Mouse (Mus musculus) hindbrain, postnatal 0 days (tissue): ENCODE measurements around the gene Slc18b1. TPM values are rescaled to one million over a fixed set of nuclear protein-coding genes. Genes with fewer than 3 reads are reported as not detected.

ENCODE experiments used
- ATAC-seq: fragments of 200-750 bp; cut with Nextera tagmentation; 2 replicates; pipeline ENCODE4 v1.8.0; 2017; ENCODE audit warnings: mild to moderate bottlenecking, moderate TSS enrichment, moderate library complexity
- DNase-seq: peaks from one replicate; pipeline ENCODE4 v3.0.0-alpha.2; 2015; ENCODE audit warnings: low spot score
- H3K27ac ChIP-seq: fragments of 300-500 bp; sonication (generic); 2 replicates; pipeline ENCODE4 v1.5.1; 2014; ENCODE audit warnings: mild to moderate bottlenecking
- H3K27me3 ChIP-seq: fragments of 300-500 bp; sonication (generic); 2 replicates; pipeline ENCODE4 v1.6.1; 2014; ENCODE audit warnings: low read length, mixed read lengths; ENCODE audit not compliant: insufficient read depth
- H3K36me3 ChIP-seq: fragments of 300-500 bp; sonication (generic); 2 replicates; pipeline ENCODE4 v1.6.1; 2014; ENCODE audit warnings: low read length, mixed read lengths; ENCODE audit not compliant: insufficient read depth
- H3K4me1 ChIP-seq: fragments of 300-500 bp; sonication (generic); 2 replicates; pipeline ENCODE4 v1.6.1; 2014; ENCODE audit warnings: antibody characterized with exemption, low read length, mixed read lengths; ENCODE audit not compliant: insufficient read depth
- H3K4me2 ChIP-seq: fragments of 300-500 bp; sonication (generic); 2 replicates; pipeline ENCODE4 v1.6.1; 2014; ENCODE audit warnings: low read depth, mild to moderate bottlenecking, low read length, moderate library complexity, mixed read lengths
- H3K4me3 ChIP-seq: fragments of 300-500 bp; sonication (generic); 2 replicates; pipeline ENCODE4 v1.5.1; 2014; ENCODE audit warnings: low read length
- H3K9ac ChIP-seq: fragments of 300-500 bp; sonication (generic); replicated peaks from 2 replicates; pipeline ENCODE4 v1.6.1; 2014; ENCODE audit warnings: mild to moderate bottlenecking, low read length, moderate library complexity, mixed read lengths
- H3K9me3 ChIP-seq: fragments of 300-500 bp; sonication (generic); 2 replicates; pipeline ENCODE4 v1.6.1; 2016; ENCODE audit warnings: low read length, mixed read lengths
- CTCF ChIP-seq: IDR thresholded peaks from 2 replicates; pipeline ENCODE4 v1.5.1; 2016; ENCODE audit warnings: antibody characterized with exemption, control low read depth, low read depth
- WGBS: fragments of 180-500 bp; shearing (Covaris S2); extraction: QIAGEN DNeasy Blood & Tissue Kit; methylation state at CpG from one replicate; pipeline ENCODE4 v1.1.7; 2014; 5-methylcytosine and 5-hydroxymethylcytosine counted together
- polyA plus RNA-seq: library from polyadenylated mRNA; unstranded; fragments of >200 nt; fragmentation: Nextera tagmentation; extraction: Ambion mirVana; gene quantifications from 2 replicates; pipeline ENCODE4 v1.2.1, GENCODE M21; 2015
- total RNA-seq: library from RNA; depleted of rRNA; stranded (reverse); fragments of >200 nt; gene quantifications from 2 replicates; pipeline ENCODE4 v1.2.3, GENCODE M21; 2014

Slc18b1 gene
- total and polyA plus RNA-seq, 2 experiments from 2014 or later = 15.3 to 17.4 TPM

DNA sequence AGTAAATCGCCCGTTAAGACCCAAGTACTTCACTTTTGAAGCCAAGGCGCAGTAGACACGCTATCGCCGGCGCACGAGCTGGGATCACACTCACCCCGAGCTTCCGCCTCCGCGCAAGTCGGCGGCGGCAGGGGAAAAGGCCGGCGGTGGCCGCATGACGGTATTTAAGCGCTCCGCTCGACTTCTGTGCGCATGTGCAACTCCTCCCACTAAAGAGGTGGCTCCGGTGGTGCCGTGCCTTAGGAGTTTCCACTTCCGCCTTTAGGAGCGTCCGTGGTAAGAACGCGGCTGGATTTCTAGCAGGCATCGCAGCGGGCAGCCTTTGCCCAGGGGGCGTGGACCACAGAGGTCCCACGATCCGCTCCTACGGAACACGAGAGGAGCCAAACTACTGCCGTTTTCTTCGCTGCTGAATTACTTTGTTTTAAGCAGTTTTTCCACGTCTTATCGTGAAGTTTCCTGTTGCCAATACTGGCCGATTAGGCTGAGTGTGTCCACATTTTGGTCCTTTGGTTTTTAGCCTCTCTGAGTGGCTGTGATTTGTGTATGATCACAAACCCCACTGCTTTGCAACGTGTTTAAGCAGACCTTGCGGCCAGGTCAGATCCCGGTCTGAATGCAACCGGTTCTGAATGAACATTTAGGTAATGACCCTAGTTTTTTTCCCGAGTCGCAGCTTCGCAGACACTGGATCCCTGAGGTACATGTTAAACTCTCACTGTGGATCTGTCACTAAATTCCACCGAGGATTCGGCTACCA, 9.5 kb upstream of the Slc18b1 start, which contains the start of gene Rps12:
Rps12 (minus strand) TSS at position 214 of the 760 bp plus-strand sequence.
- under 1% methylated on average over 51 of the region's 51 CpGs for WGBS
- ATAC-seq (peak; percentile 99), DNase-seq (peak; percentile 100)
- Histone ChIP-seq H3K9me3 (no peaks in the 10 kb centered on the region), H3K36me3 (peaks cover 8% of the 10 kb centered on the region; the same call in 1 of the 2 replicates), H3K4me2 (peak within 1 kb of the TSS; percentile 90), H3K27me3 (no peaks in the 10 kb centered on the region), H3K4me3 (peak within 1 kb of the TSS; percentile 57), H3K27ac (peak within 1 kb of the TSS; percentile 76), H3K9ac (peak within 1 kb of the TSS; percentile 80), H3K4me1 (peaks cover 8% of the 10 kb centered on the region)
- peak; percentile 40 for TF ChIP-seq CTCF

DNA sequence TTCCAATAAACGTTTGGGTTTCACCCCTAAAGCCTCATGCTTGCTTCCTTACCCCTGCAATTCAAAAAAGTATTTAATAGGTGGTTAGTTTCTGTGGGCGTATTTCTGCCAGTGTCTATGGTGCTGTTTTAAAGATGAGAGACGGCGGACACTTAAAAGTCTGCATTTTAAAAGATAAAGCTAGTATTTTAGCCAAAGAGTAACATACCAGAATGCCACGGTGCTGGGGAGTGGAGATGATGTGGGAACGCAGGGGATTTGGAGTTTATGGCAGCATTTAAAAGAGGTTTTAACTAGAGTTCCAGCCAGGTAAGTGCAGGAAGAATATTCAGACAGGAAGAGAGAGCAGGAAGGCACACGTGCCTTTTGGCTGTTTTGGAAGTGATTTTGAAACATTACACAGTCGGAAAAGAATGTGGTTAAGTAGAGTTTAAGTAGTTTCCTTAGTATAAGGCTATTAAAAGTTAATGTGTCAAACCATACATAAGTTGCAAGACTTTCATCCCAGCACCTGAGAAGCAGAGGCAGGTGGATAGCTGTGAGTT, 8.7 kb upstream of the Slc18b1 start:
- 14% methylated on average over 8 of the region's 8 CpGs for WGBS
- no peak for TF ChIP-seq CTCF
- Histone ChIP-seq H3K27me3 (no peaks in the 10 kb centered on the region), H3K4me1 (peaks cover 8% of the 10 kb centered on the region), H3K9ac (peak overlapping the region; percentile 55), H3K9me3 (no peaks in the 10 kb centered on the region), H3K4me2 (peak overlapping the region; percentile 69), H3K36me3 (peaks cover 8% of the 10 kb centered on the region; the same call in 1 of the 2 replicates), H3K27ac (no peak overlapping the region), H3K4me3 (peak overlapping the region; percentile 57)
- DNase-seq (no peak), ATAC-seq (no peak)

DNA sequence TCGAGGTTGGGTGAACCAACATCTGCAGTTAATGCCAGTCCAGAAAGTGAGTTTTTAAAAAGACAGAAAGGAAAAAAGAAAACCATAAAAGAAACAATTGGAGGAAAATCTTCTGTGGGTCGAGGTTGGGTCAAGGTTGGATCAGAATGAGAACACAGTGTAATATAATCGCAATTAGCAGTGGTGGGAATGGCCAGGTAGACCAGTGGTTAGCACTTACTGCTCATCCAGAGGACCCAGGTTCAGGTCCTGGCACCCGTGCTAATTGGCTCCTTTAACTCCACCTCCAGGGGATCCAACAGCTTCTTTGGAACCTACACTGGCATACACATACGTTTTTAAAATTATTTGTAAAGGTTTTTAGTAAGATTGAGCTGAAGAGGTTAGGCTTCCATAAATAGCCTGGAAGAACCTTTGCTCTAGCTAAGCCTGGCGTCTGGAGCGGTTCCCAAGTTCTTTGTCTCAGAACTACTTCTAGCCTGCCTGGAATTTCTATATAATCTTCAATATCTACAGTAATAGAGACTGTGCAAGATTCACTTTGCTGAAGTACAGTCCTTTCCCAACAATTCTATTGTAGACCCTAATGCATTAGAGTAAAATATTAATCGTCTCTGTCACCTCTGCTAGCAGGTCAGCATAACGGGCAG, 790 bp upstream of the Slc18b1 start:
- H3K4me1 ChIP-seq = no peaks in the 10 kb centered on the region; the same call in 1 of the 2 replicates
- H3K4me2 ChIP-seq = peak overlapping the region; percentile 63
- WGBS = 46% methylated on average over 9 of the region's 9 CpGs
- ATAC-seq (no peak), DNase-seq (no peak)
- no peaks in the 10 kb centered on the region for H3K9me3 ChIP-seq
- TF ChIP-seq CTCF = no peak
- no peaks in the 10 kb centered on the region for H3K36me3 ChIP-seq
- no peaks in the 10 kb centered on the region for H3K27me3 ChIP-seq
- H3K4me3 ChIP-seq = peak overlapping the region; percentile 60
- peak overlapping the region; percentile 68 for H3K9ac ChIP-seq
- 0 out of 2 replicates have a peak overlapping the region, but pooled peaks have one; percentile 81 for H3K27ac ChIP-seq

DNA sequence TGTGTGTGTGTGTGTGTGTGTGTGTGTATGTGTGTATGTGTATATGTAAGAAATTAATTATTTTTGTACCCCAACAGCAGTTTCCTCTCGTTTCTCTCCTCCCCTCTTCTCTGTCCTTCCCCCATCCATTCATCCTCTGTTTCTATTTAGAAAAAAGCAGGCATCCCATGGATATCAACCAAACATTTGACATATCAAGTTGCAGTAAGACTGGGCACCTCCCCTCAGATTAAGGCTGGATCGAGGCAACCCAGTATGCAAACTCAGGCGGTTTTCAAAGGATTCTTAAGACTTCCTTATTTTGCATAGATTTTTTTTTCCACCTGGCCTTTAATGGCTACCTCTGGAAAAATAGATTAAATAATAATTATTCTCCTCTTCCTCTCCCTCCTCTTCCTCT, 820 bp downstream of the Slc18b1 start:
- TF ChIP-seq CTCF = no peak
- Histone ChIP-seq H3K4me1 (no peaks in the 10 kb centered on the region; the same call in 1 of the 2 replicates), H3K4me3 (peak overlapping the region; percentile 60), H3K9ac (peak overlapping the region; percentile 68), H3K9me3 (no peaks in the 10 kb centered on the region), H3K27me3 (no peaks in the 10 kb centered on the region), H3K4me2 (peak overlapping the region; percentile 63), H3K36me3 (peaks cover 9% of the 10 kb centered on the region; the same call in 1 of the 2 replicates), H3K27ac (no peak overlapping the region)
- no peak for ATAC-seq
- 7% methylated on average over 3 of the region's 3 CpGs for WGBS
- DNase-seq = no peak

DNA sequence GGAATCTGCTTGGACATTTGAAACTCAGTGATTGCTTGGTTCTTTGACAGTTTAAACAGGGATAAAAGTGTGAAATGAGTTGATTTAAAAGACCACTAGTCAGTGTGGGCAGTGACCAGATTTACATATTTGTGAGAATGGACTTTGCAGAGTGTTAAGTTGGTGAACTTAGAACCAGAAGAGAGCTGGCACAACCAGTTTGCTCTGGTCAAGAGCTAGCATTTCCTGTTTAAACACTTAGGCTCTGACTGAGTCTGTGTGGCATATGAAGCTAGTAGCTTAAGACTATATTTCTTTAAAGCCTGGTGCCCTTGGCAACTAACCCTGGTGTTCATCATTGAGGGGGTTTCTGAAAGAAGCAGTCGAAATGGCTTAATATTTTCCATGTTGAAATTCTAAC, 1.4 kb downstream of the Slc18b1 start:
- H3K27me3 ChIP-seq = no peaks in the 10 kb centered on the region
- H3K4me1 ChIP-seq = no peaks in the 10 kb centered on the region; the same call in 1 of the 2 replicates
- peaks cover 9% of the 10 kb centered on the region; the same call in 1 of the 2 replicates for H3K36me3 ChIP-seq
- TF ChIP-seq CTCF = no peak
- ATAC-seq (no peak), DNase-seq (no peak)
- peak overlapping the region; percentile 63 for H3K4me2 ChIP-seq
- H3K4me3 ChIP-seq = no peak overlapping the region
- no peak overlapping the region for H3K9ac ChIP-seq
- H3K9me3 ChIP-seq = no peaks in the 10 kb centered on the region
- 87% methylated on average over 1 of the region's 1 CpGs for WGBS
- H3K27ac ChIP-seq = no peak overlapping the region

DNA sequence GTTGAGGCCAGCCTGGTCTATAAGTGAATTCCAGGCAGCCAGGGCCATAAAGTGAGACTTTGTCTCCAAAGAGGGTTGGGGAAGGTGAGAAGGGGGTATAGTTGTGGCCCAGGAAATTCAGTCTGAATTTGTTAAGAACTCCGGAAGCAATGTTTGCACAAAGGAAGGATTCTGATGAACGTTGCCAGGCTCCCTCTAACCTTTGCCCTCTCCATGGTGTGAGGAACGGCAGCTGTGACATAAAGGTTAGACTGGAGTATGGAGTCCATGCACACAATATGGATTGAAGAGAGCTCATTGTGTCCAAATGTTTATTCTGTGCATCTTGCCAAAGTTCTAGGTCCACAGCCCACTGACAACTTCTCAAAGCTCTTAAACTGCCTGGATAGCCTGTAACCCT, 3.1 kb downstream of the Slc18b1 start:
- Histone ChIP-seq H3K27ac (no peak overlapping the region), H3K4me2 (no peak overlapping the region), H3K9me3 (no peaks in the 10 kb centered on the region), H3K4me3 (no peak overlapping the region), H3K27me3 (no peaks in the 10 kb centered on the region), H3K36me3 (peaks cover 16% of the 10 kb centered on the region), H3K9ac (no peak overlapping the region), H3K4me1 (no peaks in the 10 kb centered on the region; the same call in 1 of the 2 replicates)
- 24% methylated on average over 3 of the region's 3 CpGs for WGBS
- no peak for TF ChIP-seq CTCF
- DNase-seq (no peak), ATAC-seq (no peak)
